Comparison of ENCODE assay signal across 8 mouse cellular contexts in the genomic region with DNA sequence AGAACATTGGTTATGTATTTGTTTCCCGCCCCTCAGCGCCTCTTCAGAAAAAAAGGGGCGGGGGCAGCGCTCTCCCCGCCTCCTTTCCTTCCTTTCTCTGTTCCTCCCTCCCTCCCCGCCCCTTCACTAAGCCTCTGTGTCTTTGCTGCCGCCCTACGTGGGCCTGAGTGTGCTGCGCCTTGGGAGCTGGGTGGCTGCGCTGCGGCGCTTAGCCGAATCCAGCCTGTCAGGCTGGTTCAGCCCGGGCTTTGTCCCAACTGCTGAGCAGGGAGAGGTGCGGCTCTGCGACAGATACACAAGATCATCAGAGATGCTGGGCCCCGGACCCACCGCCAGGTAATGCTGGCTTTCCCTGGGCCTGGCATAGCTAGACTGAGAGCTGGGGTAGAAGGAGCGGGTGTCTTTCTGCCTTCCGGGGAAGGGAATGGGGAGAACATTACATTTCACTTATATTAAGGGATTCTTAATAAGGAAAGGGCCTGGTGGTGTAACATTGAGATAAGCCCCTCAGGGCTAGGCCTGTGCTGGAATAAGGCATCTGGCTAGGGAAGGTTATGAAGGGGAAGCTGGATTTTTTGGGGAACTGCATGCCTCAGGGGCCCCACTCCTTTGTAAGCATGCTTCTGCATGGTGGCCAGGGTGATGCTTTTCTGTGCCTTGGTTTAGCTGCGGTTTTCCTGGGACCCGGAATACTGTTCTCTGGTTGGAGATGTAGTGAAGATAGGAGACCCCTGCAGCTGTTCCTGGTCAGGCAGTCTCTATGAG. TPM values are rescaled to one million over a fixed set of nuclear protein-coding genes. Genes with fewer than 3 reads are reported as not detected.
DNase-seq lines count a peak whose midpoint lies in the region; ATAC-seq and TF ChIP-seq lines count a peak whose summit lies in the region.

No protein-coding gene starts in this region.

- no peaks in the 10 kb centered on the region for H3K27me3 ChIP-seq in C2C12 (ENCODE audit: control insufficient read depth, insufficient read depth, insufficient read length)
- no peaks in the 10 kb centered on the region for H3K27me3 ChIP-seq in erythroblast, embryonic 14.5 days (ENCODE audit: control insufficient read depth)
- H3K27me3 ChIP-seq in heart, embryonic 11.5 days (ENCODE audit: control insufficient read depth, insufficient read depth, low read length), result no peaks in the 10 kb centered on the region
- H3K27me3 ChIP-seq in kidney, embryonic 15.5 days, result no peaks in the 10 kb centered on the region

- peak overlapping the region; percentile 27 for H3ac ChIP-seq in C2C12 (ENCODE audit: control insufficient read depth, insufficient read length, low read depth)

- H3K27ac ChIP-seq in heart, embryonic 11.5 days (ENCODE audit: low read depth, low read length), result no peak overlapping the region
- H3K27ac ChIP-seq in kidney, embryonic 15.5 days, result peak overlapping the region; percentile 60; the same call in 1 of the 2 replicates

- peak overlapping the region; percentile 70 for H3K9ac ChIP-seq in heart, embryonic 11.5 days (ENCODE audit: low read depth, low read length)
- H3K9ac ChIP-seq in kidney, embryonic 15.5 days, result peak overlapping the region; percentile 54

- H3K4me1 ChIP-seq in erythroblast, embryonic 14.5 days (ENCODE audit: control insufficient read depth), result peaks cover 11% of the 10 kb centered on the region
- H3K4me1 ChIP-seq in heart, embryonic 11.5 days (ENCODE audit: control insufficient read depth, insufficient read depth, low read length), result no peaks in the 10 kb centered on the region
- peaks cover 11% of the 10 kb centered on the region for H3K4me1 ChIP-seq in kidney, embryonic 15.5 days

- H3K4me2 ChIP-seq in heart, embryonic 11.5 days, result peak overlapping the region; percentile 79
- peak overlapping the region; percentile 76 for H3K4me2 ChIP-seq in kidney, embryonic 15.5 days

- peaks cover 44% of the 10 kb centered on the region for H3K79me3 ChIP-seq in C2C12 (ENCODE audit: low read depth)

- H3K79me2 ChIP-seq in C2C12 (ENCODE audit: control insufficient read depth, insufficient read depth), result peaks cover 88% of the 10 kb centered on the region

- no peak overlapping the region for H3K4me3 ChIP-seq in C2C12 (ENCODE audit: insufficient read depth, poor library complexity, severe bottlenecking)
- H3K4me3 ChIP-seq in erythroblast, embryonic 14.5 days (replicated peaks), result peak overlapping the region; percentile 53
- peak overlapping the region; percentile 46 for H3K4me3 ChIP-seq in heart, embryonic 11.5 days (ENCODE audit: low read depth, low read length)
- peak overlapping the region; percentile 48 for H3K4me3 ChIP-seq in kidney, embryonic 15.5 days (replicated peaks)

- H3K36me3 ChIP-seq in C2C12 (ENCODE audit: control insufficient read depth, insufficient read depth), result no peaks in the 10 kb centered on the region
- H3K36me3 ChIP-seq in erythroblast, embryonic 14.5 days (ENCODE audit: control insufficient read depth), result no peaks in the 10 kb centered on the region
- no peaks in the 10 kb centered on the region for H3K36me3 ChIP-seq in heart, embryonic 11.5 days (ENCODE audit: control insufficient read depth, insufficient read depth, low read length)
- H3K36me3 ChIP-seq in kidney, embryonic 15.5 days, result no peaks in the 10 kb centered on the region

- DNase-seq in brain, embryonic 18.5 days (ENCODE audit: low read depth, low spot score), result peak; percentile 80
- peak; percentile 81 for DNase-seq in liver
- peak; percentile 43 to 49 for DNase-seq in spleen, postnatal 36 days (ENCODE audit: low spot score in 2 of 2)

- 6% methylated on average over 22 of the region's 22 CpGs for WGBS in heart, embryonic 11.5 days (ENCODE audit: insufficient replicate concordance)
- WGBS in kidney, embryonic 15.5 days, result 5% methylated on average over 20 of the region's 22 CpGs

- TF ChIP-seq CTCF in C2C12 (IDR thresholded peaks at IDR 0.05; ENCODE audit: control insufficient read depth, insufficient read depth, insufficient read length), result no peak

- peak; percentile 67; the same call in 1 of the 2 replicates for ATAC-seq in heart, embryonic 11.5 days (replicated peaks; ENCODE audit: insufficient number of reproducible peaks, low FRiP score, low TSS enrichment)
- ATAC-seq in kidney, embryonic 15.5 days (replicated peaks; ENCODE audit: low FRiP score), result peak; percentile 97
- peak; percentile 60 for ATAC-seq in monocyte, adult 5-6 weeks (replicated peaks; ENCODE audit: insufficient number of reproducible peaks, low FRiP score, low TSS enrichment, poor library complexity, severe bottlenecking)

- H3K9me3 ChIP-seq in erythroblast, embryonic 14.5 days (ENCODE audit: control insufficient read depth, low read length), result no peaks in the 10 kb centered on the region
- H3K9me3 ChIP-seq in heart, embryonic 11.5 days (replicated peaks; ENCODE audit: control insufficient read depth, low read length), result no peaks in the 10 kb centered on the region
- no peaks in the 10 kb centered on the region for H3K9me3 ChIP-seq in kidney, embryonic 15.5 days (replicated peaks)

TF ChIP-seq in C2C12, 6 proteins besides CTCF, POLR2A, EP300 and RAD21:
- TF ChIP-seq MAX (IDR thresholded peaks at IDR 0.05), result no peak
- no peak for TF ChIP-seq MYOD1 (IDR thresholded peaks at IDR 0.05; ENCODE audit: control insufficient read depth, insufficient read length, low read depth)
- no peak for TF ChIP-seq MYOG (IDR thresholded peaks at IDR 0.05; ENCODE audit: control insufficient read depth, extremely low read depth, insufficient read length)
- no peak for TF ChIP-seq CEBPB (IDR thresholded peaks at IDR 0.05; ENCODE audit: low read depth)
- TF ChIP-seq USF1 (IDR thresholded peaks at IDR 0.05; ENCODE audit: low read depth), result no peak
- TF ChIP-seq FOSL1 (IDR thresholded peaks at IDR 0.05; ENCODE audit: insufficient read depth, low read length, poor library complexity, severe bottlenecking), result no peak
TF ChIP-seq in C2C12: peak in this region for 0.

RNA-seq across cellular contexts. Expression of a gene that starts 54.6 kb away (rescaled TPM):
- polyA plus RNA-seq in C2C12 (2012; fragmentation: generic; extraction: Trizol), result 39.1 TPM
- polyA plus RNA-seq in erythroblast, embryonic 14.5 days (2012), result 0.06 and 0.08 TPM in 2 replicates
- polyA plus RNA-seq in heart, embryonic 11.5 days (2014; fragmentation: Nextera tagmentation; extraction: Ambion mirVana), result 5.5 and 8.7 TPM in 2 replicates
- 16.4 and 17.2 TPM in 2 replicates for polyA plus RNA-seq in kidney, embryonic 15.5 days (2015; fragmentation: Nextera tagmentation; extraction: Ambion mirVana)
- 9.9 to 21.3 TPM (median 14.8 TPM) in 3 replicates for total RNA-seq in monocyte, adult 5-6 weeks (2017)
